Mouse (Mus musculus) lung, embryonic 14.5 days (tissue): ENCODE measurements around the gene Mgat3. TPM values are rescaled to one million over a fixed set of nuclear protein-coding genes. Genes with fewer than 3 reads are reported as not detected.

Experiments used
- ATAC-seq: fragments of 200-750 bp; cut with Nextera tagmentation; 2 replicates; pipeline ENCODE4 v1.8.0; 2017; ENCODE audit warnings: mild to moderate bottlenecking, moderate TSS enrichment, moderate library complexity; ENCODE audit not compliant: insufficient read depth
- DNase-seq: peaks from one replicate; pipeline ENCODE4 v3.0.0-alpha.2; 2015
- H3K27ac ChIP-seq: fragments of 300-500 bp; sonication (generic); 2 replicates; pipeline ENCODE4 v1.5.1; 2014; ENCODE audit warnings: low read depth, mild to moderate bottlenecking, moderate library complexity
- H3K27me3 ChIP-seq: fragments of 300-500 bp; sonication (generic); 2 replicates; pipeline ENCODE4 v1.6.1; 2014; ENCODE audit warnings: low read length, control low read depth; ENCODE audit not compliant: insufficient read depth
- H3K36me3 ChIP-seq: fragments of 300-500 bp; sonication (generic); 2 replicates; pipeline ENCODE4 v1.6.1; 2014; ENCODE audit warnings: control low read depth; ENCODE audit not compliant: insufficient read depth
- H3K4me1 ChIP-seq: fragments of 300-500 bp; sonication (generic); 2 replicates; pipeline ENCODE4 v1.6.1; 2014; ENCODE audit warnings: antibody characterized with exemption, control low read depth; ENCODE audit not compliant: insufficient read depth
- H3K4me2 ChIP-seq: fragments of 300-500 bp; sonication (generic); 2 replicates; pipeline ENCODE4 v1.6.1; 2014; ENCODE audit warnings: mild to moderate bottlenecking
- H3K4me3 ChIP-seq: fragments of 300-500 bp; sonication (generic); 2 replicates; pipeline ENCODE4 v1.5.1; 2014; ENCODE audit warnings: low read depth, low read length
- H3K9ac ChIP-seq: fragments of 300-500 bp; sonication (generic); 2 replicates; pipeline ENCODE4 v1.6.1; 2014
- H3K9me3 ChIP-seq: fragments of 300-500 bp; sonication (generic); 2 replicates; pipeline ENCODE4 v1.6.1; 2016; ENCODE audit warnings: low read depth, low read length, control low read depth
- CTCF ChIP-seq: IDR thresholded peaks from 2 replicates; pipeline ENCODE4 v1.5.1; 2016; ENCODE audit warnings: antibody characterized with exemption, low read depth
- WGBS: fragments of 180-500 bp; shearing (Covaris S2); extraction: QIAGEN DNeasy Blood & Tissue Kit; methylation state at CpG from one replicate; pipeline ENCODE4 v1.1.7; 2014; 5-methylcytosine and 5-hydroxymethylcytosine counted together
- polyA plus RNA-seq: library from polyadenylated mRNA; unstranded; fragments of >200 nt; fragmentation: Nextera tagmentation; extraction: Ambion mirVana; gene quantifications from 2 replicates; pipeline ENCODE4 v1.2.1, GENCODE M21; 2014

The Mgat3 gene
- polyA plus RNA-seq, 1 experiment from 2014 or later = 7.7 TPM

DNA sequence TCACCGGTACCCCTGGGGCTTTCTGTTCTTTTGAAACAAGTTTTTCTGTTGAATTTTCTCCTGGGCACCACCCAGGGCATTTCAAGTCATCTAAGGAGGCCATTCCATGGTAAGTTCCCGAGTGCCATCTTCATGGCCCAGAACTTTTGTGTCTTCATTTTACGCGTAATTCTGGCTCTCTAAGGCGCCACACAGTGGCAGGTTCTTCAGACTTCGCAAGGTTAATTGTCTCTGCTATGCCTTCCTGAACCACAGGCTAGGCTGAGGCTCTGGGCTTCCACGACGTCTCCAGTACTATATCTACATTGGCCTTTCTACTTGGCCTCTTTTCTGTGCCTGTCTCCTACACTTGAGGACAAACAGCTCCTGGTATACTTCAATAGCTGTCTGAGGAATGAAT, 47.5 kb downstream of the Mgat3 start:
- no peak overlapping the region for H3K4me3 ChIP-seq
- no peak overlapping the region for H3K4me2 ChIP-seq
- WGBS = 59% methylated on average over 8 of the region's 8 CpGs
- H3K27ac ChIP-seq = no peak overlapping the region
- H3K9ac ChIP-seq = no peak overlapping the region
- no peaks in the 10 kb centered on the region for H3K27me3 ChIP-seq
- H3K9me3 ChIP-seq = no peaks in the 10 kb centered on the region
- peaks cover 6% of the 10 kb centered on the region; the same call in 1 of the 2 replicates for H3K36me3 ChIP-seq
- H3K4me1 ChIP-seq = no peaks in the 10 kb centered on the region
- peak; percentile 17 for DNase-seq
- no peak for ATAC-seq
- 0 out of 2 replicates have a peak, but pooled peaks have one; percentile 2 for TF ChIP-seq CTCF

DNA sequence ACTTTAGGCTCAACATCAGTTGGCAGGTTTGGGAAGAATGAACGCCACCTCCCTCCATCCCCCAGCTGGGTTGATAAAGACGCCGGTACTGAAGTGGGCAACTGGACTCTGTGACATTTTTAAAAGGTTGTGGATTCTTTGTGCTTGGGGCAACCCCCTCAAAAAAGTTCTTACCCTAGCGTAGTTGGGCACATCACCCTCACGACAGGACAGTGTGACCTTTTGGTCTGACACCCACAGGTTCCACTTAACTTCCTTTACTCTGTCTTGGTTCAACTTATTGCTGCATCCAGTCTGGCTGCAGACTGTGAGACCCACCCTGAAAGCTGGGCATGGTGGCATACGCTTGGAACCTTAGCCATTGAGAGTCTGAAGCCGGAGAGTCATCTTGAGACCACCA, 50.2 kb downstream of the Mgat3 start:
- ATAC-seq = no peak
- WGBS = 85% methylated on average over 7 of the region's 7 CpGs
- no peak overlapping the region for H3K4me2 ChIP-seq
- H3K27ac ChIP-seq = no peak overlapping the region
- H3K27me3 ChIP-seq = no peaks in the 10 kb centered on the region
- TF ChIP-seq CTCF = no peak
- H3K9me3 ChIP-seq = no peaks in the 10 kb centered on the region
- no peak overlapping the region for H3K4me3 ChIP-seq
- DNase-seq = no peak
- no peak overlapping the region for H3K9ac ChIP-seq
- no peaks in the 10 kb centered on the region for H3K4me1 ChIP-seq
- no peaks in the 10 kb centered on the region for H3K36me3 ChIP-seq

GRCm38 (mm10) chr15:80225208-80225607, 51.7 kb downstream of the Mgat3 start:
- Histone ChIP-seq H3K4me1 (no peaks in the 10 kb centered on the region), H3K9ac (no peak overlapping the region), H3K27me3 (no peaks in the 10 kb centered on the region), H3K4me3 (no peak overlapping the region), H3K4me2 (no peak overlapping the region), H3K9me3 (no peaks in the 10 kb centered on the region), H3K36me3 (no peaks in the 10 kb centered on the region), H3K27ac (no peak overlapping the region)
- 24% methylated on average over 9 of the region's 9 CpGs for WGBS
- peak; percentile 79 for DNase-seq
- ATAC-seq = no peak
- peak; percentile 93 for TF ChIP-seq CTCF

- peak; percentile 76 for DNase-seq
- Histone ChIP-seq H3K4me2 (no peak overlapping the region), H3K4me3 (no peak overlapping the region), H3K36me3 (no peaks in the 10 kb centered on the region), H3K9ac (no peak overlapping the region), H3K4me1 (no peaks in the 10 kb centered on the region), H3K27ac (no peak overlapping the region), H3K27me3 (no peaks in the 10 kb centered on the region), H3K9me3 (no peaks in the 10 kb centered on the region)
- no peak for ATAC-seq
- 47% methylated on average over 2 of the region's 2 CpGs for WGBS
- TF ChIP-seq CTCF = peak; percentile 75
Measured at GRCm38 (mm10) chr15:80225796-80226195, 52.3 kb downstream of the Mgat3 start.

- TF ChIP-seq CTCF = no peak
- no peak for DNase-seq
- no peak overlapping the region for H3K4me2 ChIP-seq
- ATAC-seq = no peak
- H3K9me3 ChIP-seq = no peaks in the 10 kb centered on the region
- no peak overlapping the region for H3K27ac ChIP-seq
- 76% methylated on average over 17 of the region's 17 CpGs for WGBS
- H3K36me3 ChIP-seq = no peaks in the 10 kb centered on the region
- no peaks in the 10 kb centered on the region for H3K4me1 ChIP-seq
- H3K4me3 ChIP-seq = no peak overlapping the region
- H3K27me3 ChIP-seq = no peaks in the 10 kb centered on the region
- H3K9ac ChIP-seq = no peak overlapping the region
Measured at GRCm38 (mm10) chr15:80228071-80228800, 54.7 kb downstream of the Mgat3 start.

GRCm38 (mm10) chr15:80232331-80232730, 58.8 kb downstream of the Mgat3 start:
- WGBS = 71% methylated on average over 2 of the region's 2 CpGs

GRCm38 (mm10) chr15:80233053-80233452, 59.5 kb downstream of the Mgat3 start:
- 53% methylated on average over 4 of the region's 4 CpGs for WGBS
- H3K9ac ChIP-seq = no peak overlapping the region

More at GRCm38 (mm10) chr15:80232331-80232730, 58.8 kb downstream of the Mgat3 start:
- Histone ChIP-seq H3K9ac (no peak overlapping the region), H3K4me3 (no peak overlapping the region), H3K36me3 (peaks cover 17% of the 10 kb centered on the region), H3K27me3 (no peaks in the 10 kb centered on the region), H3K4me2 (no peak overlapping the region), H3K9me3 (no peaks in the 10 kb centered on the region), H3K4me1 (0 out of 2 replicates have a peak, but pooled peaks cover 3% of the 10 kb centered on the region), H3K27ac (no peak overlapping the region)
- no peak for TF ChIP-seq CTCF
- ATAC-seq (no peak), DNase-seq (no peak)

More at GRCm38 (mm10) chr15:80233053-80233452, 59.5 kb downstream of the Mgat3 start:
- no peaks in the 10 kb centered on the region for H3K27me3 ChIP-seq
- no peak overlapping the region for H3K4me2 ChIP-seq
- H3K4me1 ChIP-seq = 0 out of 2 replicates have a peak, but pooled peaks cover 3% of the 10 kb centered on the region
- DNase-seq (no peak), ATAC-seq (no peak)
- peak overlapping the region; percentile 93; the same call in 1 of the 2 replicates for H3K4me3 ChIP-seq
- H3K9me3 ChIP-seq = no peaks in the 10 kb centered on the region
- H3K27ac ChIP-seq = peak overlapping the region; percentile 36
- TF ChIP-seq CTCF = no peak
- peaks cover 22% of the 10 kb centered on the region for H3K36me3 ChIP-seq
